Mouse (Mus musculus): Measurements from ENCODE around the gene Polr3gl. TPM values are rescaled to one million over a fixed set of nuclear protein-coding genes. Genes with fewer than 3 reads are reported as not detected.
A peak's percentile ranks its signal among the peaks of the same experiment; 100 is the strongest.
"Not testable (repeated sequence)": the region's sequence is repeated elsewhere in the genome, so short reads cannot be mapped to it uniquely, and the experiment has no call there.

Gene Polr3gl
- total RNA-seq (2021), result 10 to 100 TPM; 22.5 to 29.9 TPM

DNA sequence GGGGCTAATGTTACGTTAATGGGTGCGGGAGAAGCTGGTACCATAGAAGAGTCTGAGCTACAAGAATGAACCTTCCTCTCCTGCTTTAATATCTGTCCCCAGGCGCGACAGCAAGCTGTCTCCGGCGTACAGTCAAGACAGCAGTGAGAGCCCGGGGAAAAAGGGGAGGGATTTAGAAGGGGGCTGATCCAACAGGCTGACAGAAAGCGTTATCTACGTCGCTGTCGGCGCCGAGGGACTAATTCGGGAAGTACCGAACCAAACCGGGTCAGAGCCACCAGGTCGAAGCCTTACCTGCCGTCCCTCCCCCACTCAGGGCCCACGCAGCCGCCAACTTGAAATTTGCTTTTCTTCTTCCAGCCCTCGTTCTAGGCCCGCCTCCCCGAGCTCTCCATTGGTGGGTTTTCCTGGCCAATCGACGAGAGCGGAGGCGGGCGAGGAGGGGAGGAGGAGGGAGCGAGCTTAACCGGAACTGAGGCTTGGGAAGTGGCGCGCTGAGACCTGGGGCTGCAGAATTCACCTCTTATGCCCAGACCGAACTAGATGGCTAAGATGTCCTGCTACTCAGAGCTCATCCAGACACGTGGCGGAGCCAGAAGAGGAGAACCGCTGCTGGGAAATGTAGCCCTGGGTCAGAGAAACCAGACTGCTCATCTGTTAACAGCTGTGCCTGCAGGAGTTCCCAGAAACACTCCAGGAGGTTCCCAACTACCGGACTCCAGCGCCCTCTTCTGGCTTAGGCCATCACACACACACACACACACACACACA, at the start of gene Polr3gl:
TSS of gene Polr3gl (minus strand) at position 392 of the 771 bp plus-strand sequence.
- intact Hi-C loops (cut with DNase I), result no loop called here
- DNase-seq (ENCODE audit: low spot score in 2 of 2), result peak; percentile 94 to 95

DNA sequence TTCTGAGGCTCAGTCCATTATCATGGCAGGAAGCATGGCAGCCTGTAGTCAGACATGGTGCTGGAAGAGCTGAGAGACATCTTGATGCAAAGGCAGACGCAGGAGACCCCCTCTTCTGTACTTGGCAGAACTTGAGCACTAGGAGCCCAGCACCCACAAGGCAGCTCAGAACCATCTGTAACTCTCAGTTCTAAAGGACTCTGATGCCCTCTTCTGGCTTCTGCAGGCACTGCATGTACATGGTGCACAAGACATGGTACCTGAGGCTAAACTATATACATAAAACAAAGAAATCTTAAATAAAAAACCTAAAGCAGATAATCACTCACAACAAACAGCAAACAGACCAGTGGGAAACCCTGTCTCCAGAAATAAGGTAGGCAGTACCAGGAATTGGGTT, 45.2 kb upstream of the Polr3gl start:
- intact Hi-C loops (cut with DNase I), result loop anchor here (10.0 kb wide), 1 partner anchor 54 kb away; no protein-coding TSS in a partner anchor

DNA sequence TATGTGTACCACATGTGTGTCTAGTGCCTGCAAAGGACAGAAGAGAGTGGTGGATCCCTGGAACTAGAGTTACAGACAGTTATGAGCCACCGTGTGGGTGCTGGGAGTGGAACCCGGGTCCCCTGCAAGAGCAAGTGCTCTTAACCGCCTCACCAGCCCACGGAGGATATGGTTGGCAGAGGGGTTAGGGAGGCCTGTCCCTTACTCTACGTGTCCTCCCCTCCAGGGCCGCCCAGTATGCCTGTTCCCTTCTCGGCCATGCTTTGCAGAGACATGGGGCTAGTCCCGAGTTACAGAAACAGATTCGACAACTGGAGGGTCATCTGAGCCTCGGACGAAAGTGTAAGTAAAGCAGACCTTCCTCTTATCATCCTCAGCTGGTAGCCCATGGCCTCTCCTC, 42.5 kb upstream of the Polr3gl start:
- no peak for DNase-seq (ENCODE audit: low spot score in 2 of 2)
- intact Hi-C loops (cut with DNase I), result loop anchor here (10.0 kb wide), 1 partner anchor 52 kb away; no protein-coding TSS in a partner anchor

More for the DNA sequence above, 45.2 kb upstream of the Polr3gl start:
- DNase-seq (ENCODE audit: low spot score in 2 of 2), result peak; percentile 26 to 35

DNA sequence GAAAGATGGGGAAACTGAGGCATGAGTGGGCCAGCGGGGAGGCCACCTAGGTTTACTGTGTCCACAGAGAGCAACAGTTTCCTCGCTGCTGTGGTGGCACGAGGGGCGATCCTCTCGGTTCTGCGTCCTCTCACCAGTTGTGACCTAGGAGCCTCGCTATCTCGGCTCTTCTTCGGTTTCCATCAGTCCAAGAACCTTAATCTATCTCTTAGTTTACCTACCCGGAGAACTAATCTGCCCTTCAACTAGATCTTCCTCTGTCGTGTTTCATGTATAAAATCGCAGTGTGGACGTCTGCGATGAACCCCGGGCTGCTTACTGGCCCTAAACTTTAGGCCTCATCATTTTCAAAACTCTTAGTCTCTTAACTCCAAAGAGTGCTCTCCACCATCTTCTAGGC, 41.9 kb upstream of the Polr3gl start:
- DNase-seq (ENCODE audit: low spot score in 2 of 2), result no peak
- intact Hi-C loops (cut with DNase I), result loop anchor here (2.0 to 10.0 kb wide), 2 partner anchors 51 to 85 kb away; no protein-coding TSS in a partner anchor

DNA sequence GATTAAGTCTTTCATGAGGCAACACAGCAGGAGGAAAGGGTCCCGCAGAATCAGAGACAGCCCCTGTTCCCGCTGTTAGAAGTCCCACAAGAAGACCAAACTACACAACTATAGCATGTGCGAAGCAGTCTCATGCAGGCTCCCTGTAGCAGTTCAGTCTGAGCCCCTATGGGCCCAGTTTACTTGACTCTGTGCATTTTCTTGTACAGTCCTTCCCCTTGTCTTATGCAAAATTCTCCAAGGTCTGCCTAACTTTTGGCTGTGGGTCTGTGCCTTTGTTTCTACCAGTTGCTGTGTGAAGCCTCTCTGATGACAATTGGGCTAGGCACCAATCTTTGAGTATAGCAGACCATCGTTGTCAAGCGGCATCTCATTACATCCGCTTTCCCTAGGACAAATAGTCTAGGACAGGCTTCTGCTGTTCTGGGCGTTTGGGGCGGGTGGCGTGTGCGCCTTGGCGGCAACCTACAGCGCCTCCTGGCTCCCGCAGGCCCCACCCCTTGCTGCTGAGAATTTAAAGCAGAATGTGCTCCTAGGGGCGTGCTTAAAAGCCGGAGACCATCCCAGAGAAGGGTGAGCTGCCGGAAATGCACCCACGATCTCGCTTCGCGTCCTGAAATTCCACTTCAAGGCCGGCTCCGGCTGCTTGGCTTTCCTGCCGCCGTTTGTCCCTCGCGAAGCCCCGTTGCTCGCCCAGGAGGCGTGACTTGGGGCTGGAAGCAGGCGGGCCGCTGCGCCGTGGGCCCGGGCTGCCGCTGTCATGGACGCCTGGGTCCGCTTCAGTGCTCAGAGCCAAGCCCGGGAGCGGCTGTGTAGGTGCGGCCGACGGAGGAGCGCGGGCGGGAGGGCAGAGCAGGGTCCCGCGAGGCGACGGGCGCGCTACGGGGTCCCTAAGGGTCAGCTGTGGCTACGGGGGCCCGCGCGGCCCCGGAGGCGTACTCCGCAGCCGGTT, 41.2 kb upstream of the Polr3gl start, which contains the start of the genes Pex11b and Gm42957:
TSS of gene Pex11b (plus strand) at position 449 of the 952 bp plus-strand sequence.
TSS of gene Gm42957 (plus strand) at position 547 of the 952 bp plus-strand sequence.
- peak; percentile 93 to 94 for DNase-seq (ENCODE audit: low spot score in 2 of 2)
- intact Hi-C loops (cut with DNase I), result loop anchor here (2.0 to 10.0 kb wide), 2 partner anchors 50 to 84 kb away; no protein-coding TSS in a partner anchor

DNA sequence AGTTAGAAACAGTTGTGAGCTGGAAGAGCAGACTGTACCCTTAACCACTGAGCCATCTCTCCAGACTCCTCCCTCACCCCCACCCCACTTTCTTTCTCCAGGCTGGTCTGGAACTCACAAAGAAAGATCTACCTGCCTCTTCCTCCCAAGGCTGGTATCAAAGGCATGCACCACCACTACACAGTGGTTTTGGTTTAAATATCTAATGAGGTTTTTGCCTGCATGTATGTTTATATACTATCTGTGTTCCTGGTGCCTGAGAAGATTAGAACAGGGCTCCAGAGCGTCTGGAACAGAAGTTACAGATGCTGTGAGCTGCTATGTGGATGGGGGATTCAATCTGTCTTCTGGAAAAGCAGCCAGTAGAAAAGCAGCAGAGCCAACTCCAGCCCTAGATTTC, 40.0 kb upstream of the Polr3gl start:
- DNase-seq (ENCODE audit: low spot score in 2 of 2), result no peak
- intact Hi-C loops (cut with DNase I), result loop anchor here (2.0 to 10.0 kb wide), 2 partner anchors 49 to 83 kb away; no protein-coding TSS in a partner anchor

DNA sequence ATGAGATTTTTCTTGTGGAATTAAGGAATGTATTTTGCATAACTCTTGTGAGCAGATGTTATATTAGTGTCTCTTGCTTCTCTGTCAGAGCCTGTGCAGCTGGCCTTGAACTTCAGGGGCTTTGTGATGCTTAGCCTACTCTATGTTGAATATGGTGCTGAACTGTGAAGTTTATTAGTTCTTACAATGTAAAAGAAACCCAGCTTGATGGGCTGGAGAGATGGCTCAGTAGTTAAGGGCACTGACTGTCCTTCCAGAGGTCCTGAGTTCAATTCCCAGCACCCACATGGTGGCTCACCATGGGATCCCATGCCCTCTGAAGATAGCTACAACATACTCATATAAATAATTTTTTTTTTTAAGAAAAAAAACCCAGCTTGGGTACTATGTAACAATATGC, 38.1 kb upstream of the Polr3gl start:
- DNase-seq (ENCODE audit: low spot score in 2 of 2), result no peak
- intact Hi-C loops (cut with DNase I), result loop anchor here (10.0 kb wide), 1 partner anchor 47 kb away; no protein-coding TSS in a partner anchor

DNA sequence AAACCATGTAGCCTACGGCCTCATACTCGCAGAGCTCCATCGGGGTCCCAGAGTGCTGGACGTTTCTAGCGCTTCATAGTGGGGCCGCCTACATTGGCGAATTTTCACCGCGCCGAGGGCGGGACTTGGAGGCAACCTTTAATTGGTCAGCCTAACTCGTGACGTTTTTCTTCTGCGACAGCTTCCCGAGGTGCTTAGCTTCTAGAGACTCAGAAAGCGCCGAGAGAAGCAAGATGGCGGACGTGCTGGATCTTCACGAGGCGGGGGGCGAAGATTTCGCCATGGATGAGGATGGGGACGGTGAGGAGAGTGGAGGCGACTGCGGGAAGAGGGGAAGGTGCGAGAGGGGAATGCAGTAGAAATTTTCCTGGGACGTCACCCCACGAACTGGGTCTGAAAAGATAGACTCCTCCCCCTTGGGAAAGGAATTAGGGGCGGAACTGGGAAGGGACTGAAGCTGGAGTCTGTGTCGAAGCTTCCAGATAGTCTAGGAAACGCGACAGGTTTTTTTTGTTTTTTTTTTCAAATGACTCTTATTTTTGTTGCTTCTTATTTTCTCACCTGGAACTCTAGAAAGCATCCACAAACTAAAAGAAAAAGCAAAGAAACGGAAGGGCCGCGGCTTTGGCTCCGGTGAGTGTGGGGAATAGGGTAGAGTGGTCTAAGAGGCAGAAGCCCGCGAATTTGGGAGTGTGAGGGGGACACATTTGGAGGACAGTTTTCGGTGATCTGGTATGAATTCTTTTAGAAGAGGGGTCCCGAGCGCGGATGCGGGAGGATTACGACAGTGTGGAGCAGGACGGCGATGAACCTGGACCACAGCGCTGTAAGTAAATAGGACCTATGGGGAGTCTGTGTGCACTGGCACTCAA, 36.0 kb upstream of the Polr3gl start, which contains the start of gene Rbm8a:
TSS of gene Rbm8a (plus strand) at position 205 of the 872 bp plus-strand sequence.
- intact Hi-C loops (cut with DNase I), result loop anchor here (2.0 to 10.0 kb wide), 2 partner anchors 27 to 45 kb away; no protein-coding TSS in a partner anchor

DNA sequence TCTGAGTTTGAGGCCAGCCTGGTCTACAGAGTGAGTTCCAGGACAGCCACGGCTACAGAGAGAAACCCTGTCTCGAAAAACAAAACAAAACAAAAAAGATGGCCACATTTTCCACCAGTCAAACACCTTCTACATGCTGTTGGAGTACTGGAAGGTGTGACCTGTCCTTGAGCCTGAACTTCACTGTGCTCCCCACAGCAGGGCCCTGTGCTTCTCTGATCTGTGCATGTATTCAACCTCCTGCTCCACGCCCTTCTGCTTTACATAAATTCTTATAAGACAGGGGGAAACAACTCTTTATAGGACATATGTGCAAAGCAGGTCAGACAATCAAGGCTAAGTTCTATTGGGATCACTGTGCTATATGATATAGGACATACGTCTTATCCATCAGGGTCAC, 29.2 kb upstream of the Polr3gl start:
- no peak for DNase-seq (ENCODE audit: low spot score in 2 of 2)
- intact Hi-C loops (cut with DNase I), result no loop called here

More for the DNA sequence above, 36.0 kb upstream of the Polr3gl start, which contains the start of gene Rbm8a:
- DNase-seq (ENCODE audit: low spot score in 2 of 2), result peak; percentile 96 to 97

DNA sequence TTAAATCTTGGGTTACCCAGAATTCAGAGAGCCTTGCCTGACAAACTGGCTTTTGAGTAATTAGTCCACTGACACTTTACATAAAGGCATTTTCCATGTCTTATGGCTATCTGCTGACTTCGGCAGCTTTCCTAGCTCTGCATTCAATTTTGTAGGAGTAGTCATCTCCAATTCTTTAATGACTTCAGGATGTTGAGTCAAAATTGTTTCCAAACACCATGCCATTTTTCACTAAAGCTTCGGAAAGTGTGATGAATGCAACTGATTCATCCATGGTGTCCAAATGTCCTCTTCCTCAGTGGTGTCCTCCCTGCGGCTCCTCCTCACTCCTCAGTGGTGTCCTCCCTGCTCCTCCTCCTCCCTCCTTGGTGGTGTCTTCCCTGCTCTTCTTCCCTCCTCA, 24.0 kb upstream of the Polr3gl start:
- no peak for DNase-seq (ENCODE audit: low spot score in 2 of 2)
- intact Hi-C loops (cut with DNase I), result no loop called here

DNA sequence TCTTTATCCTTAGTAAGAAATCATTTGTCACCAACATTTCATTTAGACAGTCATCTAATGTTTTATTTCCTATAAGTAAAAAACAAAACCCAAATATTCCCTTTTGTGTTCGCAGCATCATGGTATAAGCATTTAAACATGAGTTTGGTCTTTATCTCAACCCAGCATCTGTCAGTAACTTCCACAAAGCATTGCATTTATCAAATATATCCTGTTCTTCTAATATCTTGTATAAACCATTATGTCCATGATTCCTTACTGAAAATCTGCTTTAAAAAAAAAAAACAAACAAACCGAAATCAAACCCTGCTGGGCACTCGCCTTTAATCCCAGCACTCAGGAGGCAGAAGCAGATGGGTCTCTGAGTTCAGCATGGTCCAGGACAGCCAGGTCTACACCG, 12.6 kb upstream of the Polr3gl start:
- intact Hi-C loops (cut with DNase I), result no loop called here
- DNase-seq (ENCODE audit: low spot score in 2 of 2), result no peak

DNA sequence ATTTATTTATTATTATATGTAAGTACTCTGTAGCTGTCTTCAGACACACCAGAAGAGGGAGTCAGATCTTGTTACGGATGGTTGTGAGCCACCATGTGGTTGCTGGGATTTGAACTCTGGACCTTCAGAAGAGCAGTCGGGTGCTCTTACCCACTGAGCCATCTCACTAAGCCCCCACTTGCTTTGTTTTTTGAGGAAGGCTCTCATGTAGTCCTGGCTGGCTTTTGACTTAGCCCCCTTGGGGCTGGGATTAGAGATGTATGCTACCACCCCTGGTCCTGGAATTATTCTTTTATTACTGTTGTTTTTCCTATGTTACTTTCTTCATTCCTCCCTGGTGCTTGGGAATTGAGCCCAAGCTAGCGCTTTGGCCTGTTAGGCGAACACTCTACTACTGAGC, 12.0 kb upstream of the Polr3gl start:
- intact Hi-C loops (cut with DNase I), result not testable (repeated sequence)

DNA sequence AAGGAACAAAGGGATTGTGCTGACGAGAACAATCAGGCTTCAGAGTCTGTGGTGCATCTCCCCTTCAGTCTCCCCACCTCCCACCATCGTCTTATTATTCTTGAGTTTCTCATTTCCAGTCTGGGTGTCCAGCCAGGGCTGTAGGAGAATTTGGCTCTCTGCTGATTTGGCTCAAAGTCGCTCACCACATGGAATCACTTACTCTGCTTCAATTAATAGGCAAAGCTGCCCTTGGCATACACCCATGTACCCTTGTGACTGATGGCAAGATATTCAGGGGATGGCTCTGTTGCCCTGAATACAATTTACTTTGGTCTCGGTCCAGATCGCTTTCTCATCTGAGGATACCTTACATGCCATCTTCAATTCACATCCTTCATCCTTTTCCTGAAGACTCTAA, 9.3 kb upstream of the Polr3gl start:
- no peak for DNase-seq (ENCODE audit: low spot score in 2 of 2)
- intact Hi-C loops (cut with DNase I), result loop anchor here (2.0 kb wide), 1 partner anchor 25 kb away; the partner anchor contains the start of gene Rbm8a

More for the DNA sequence above, 12.0 kb upstream of the Polr3gl start:
- not testable (repeated sequence) for DNase-seq (ENCODE audit: low spot score in 2 of 2)

DNA sequence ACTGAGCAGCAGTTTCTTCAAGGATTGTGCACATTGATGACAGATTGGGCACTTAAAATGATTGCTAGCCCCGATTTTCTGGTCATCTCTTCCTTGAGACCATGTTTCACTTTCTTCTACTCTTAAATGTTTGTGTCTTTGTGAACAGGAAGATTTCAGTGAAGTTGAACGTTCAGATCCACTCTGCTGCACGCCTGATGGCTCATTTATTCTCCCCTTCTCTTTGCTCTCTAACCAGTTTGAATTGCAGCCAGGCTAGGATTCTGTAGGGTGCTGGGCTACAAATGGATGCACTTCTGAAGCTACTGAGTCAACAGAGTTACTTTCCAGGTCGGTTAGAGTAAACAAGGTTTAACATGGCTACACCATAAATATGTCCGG, 8.7 kb upstream of the Polr3gl start:
- intact Hi-C loops (cut with DNase I), result loop anchor here (2.0 kb wide), 1 partner anchor 26 kb away; the partner anchor contains the start of gene Rbm8a
- DNase-seq (ENCODE audit: low spot score in 2 of 2), result no peak

DNA sequence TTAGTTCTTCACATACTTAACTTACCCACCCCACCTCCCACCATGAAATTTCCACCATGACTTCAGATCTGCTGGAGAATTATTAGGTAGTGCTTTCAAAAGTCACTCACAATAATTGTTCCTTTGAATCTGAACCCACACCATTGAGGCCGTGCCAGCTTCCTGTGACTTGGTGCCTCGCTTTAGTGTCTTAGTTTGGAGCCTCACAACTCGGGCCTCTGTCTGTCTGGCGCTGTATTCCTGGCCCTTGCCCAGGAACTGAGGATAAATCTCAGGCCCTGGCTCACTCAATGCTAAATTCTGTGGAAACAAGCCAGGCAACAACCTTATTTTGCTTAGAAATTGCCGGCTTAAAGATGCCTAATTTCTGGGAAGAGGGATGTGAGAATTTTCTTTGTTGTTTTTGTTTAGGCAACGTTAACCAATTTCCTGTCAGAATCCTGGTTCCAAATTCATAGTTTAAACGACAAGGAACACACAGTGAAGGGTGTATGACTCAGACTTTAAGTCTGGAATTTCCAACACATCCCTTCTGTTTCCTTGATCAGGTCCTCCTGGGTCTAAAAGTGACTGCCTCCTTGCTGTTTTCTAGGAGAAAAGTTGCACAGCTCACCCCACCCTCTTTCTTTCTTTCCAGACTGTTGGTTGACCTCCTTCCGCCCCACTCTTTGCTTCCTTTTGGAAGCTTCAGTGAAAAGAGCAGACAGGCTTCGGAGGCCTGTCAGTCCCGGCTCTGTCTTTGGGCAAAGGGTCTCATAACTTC, 8.1 kb upstream of the Polr3gl start:
- DNase-seq (ENCODE audit: low spot score in 2 of 2), result no peak
- intact Hi-C loops (cut with DNase I), result loop anchor here (2.0 kb wide), 1 partner anchor 27 kb away; the partner anchor contains the start of gene Rbm8a

DNA sequence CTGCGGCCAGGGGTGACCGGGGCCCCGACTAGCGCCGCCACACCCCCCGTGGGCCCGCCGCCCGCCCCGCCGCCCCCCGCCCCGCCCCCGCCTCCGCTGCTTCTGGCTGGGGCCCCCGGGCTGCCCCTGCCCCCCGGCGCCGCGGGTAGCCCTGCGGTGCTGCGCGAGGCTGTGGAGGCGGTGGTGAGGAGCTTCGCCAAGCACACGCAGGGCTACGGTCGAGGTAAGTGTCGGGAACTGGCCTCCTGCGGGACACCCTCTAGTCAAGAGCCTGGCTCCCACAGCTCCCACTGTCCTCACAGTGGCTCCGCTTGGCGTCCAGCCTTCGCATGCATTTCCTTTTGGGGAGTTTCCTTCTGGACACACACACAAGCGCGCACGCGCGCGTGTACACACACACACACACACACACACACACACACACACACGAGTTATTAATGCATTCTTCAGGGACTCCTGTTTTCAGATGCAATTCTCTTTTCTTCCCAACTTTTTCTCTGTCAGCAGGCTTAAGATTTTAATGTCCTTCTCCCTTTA, 7.3 kb upstream of the Polr3gl start:
- intact Hi-C loops (cut with DNase I), result no loop called here
- peak; percentile 63 to 68 for DNase-seq (ENCODE audit: low spot score in 2 of 2)

DNA sequence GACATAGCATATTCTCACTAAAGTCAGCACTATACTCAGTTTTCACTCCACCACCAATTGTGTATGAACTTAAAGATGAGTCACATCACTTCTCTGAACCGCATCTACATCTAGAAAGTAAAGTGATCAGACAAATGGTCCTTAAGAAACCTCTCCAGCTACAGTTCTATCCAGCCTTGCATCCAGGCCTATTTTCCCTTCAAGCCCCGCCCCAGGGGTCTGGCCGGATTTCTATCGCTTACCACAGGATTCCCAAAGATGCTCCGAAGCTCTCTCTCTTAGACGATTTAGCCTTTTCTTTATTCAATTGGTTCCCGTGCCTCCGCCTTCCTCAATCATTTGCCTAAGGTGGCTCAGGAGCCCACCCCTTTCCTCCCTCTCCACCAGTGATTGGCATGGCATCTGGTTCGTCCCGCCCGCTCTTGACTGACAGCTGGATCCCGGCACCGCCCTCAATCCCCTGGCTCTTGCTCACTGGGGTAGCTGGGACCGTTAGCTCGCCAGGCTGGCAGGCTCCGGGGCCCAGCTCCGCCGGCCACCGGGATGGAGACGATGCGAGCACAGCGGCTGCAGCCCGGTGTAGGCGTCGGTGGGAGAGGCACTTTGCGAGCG, 6.8 kb upstream of the Polr3gl start, which contains the start of gene Lix1l:
TSS of gene Lix1l (plus strand) at position 511 of the 612 bp plus-strand sequence.
- peak; percentile 91 to 92 for DNase-seq (ENCODE audit: low spot score in 2 of 2)
- intact Hi-C loops (cut with DNase I), result no loop called here

All from left cerebral cortex, postnatal 36 days (tissue).